Mouse (Mus musculus): Measurements from ENCODE around the gene Prok1.

Prok1 gene

GRCm38 (mm10) chr3:107239607-107240006 is at the start of gene Prok1:
Gene Prok1, minus strand, starts transcription at chr3:107239707.
- no peak for DNase-seq

- no peak for DNase-seq
Observed at GRCm38 (mm10) chr3:107287346-107287745, 47.8 kb upstream of the Prok1 start.

- DNase-seq: no peak
Observed at GRCm38 (mm10) chr3:107286123-107286522, 46.6 kb upstream of the Prok1 start.

- peak; percentile 92 for DNase-seq
Observed at GRCm38 (mm10) chr3:107278479-107279269, 39.2 kb upstream of the Prok1 start, which contains the start of gene Lamtor5. Gene Lamtor5, plus strand, starts transcription at chr3:107278858.

GRCm38 (mm10) chr3:107276626-107277025 is 37.1 kb upstream of the Prok1 start:
- DNase-seq: no peak

GRCm38 (mm10) chr3:107275996-107276395 is 36.5 kb upstream of the Prok1 start:
- peak; percentile 24 for DNase-seq

- no peak for DNase-seq
Observed at GRCm38 (mm10) chr3:107275351-107275750, 35.8 kb upstream of the Prok1 start.

GRCm38 (mm10) chr3:107273820-107274219 is 34.3 kb upstream of the Prok1 start:
- DNase-seq: peak; percentile 74

GRCm38 (mm10) chr3:107272433-107272832 is 32.9 kb upstream of the Prok1 start:
- no peak for DNase-seq

- no peak for DNase-seq
Observed at GRCm38 (mm10) chr3:107266814-107267345, 27.4 kb upstream of the Prok1 start.

- peak; percentile 34 for DNase-seq
Observed at GRCm38 (mm10) chr3:107261851-107262165, 22.3 kb upstream of the Prok1 start.

- DNase-seq: peak; percentile 43
Observed at GRCm38 (mm10) chr3:107260956-107261850, 21.7 kb upstream of the Prok1 start.

GRCm38 (mm10) chr3:107257924-107258323 is 18.4 kb upstream of the Prok1 start:
- DNase-seq: no peak

- DNase-seq: no peak
Observed at GRCm38 (mm10) chr3:107256724-107257123, 17.2 kb upstream of the Prok1 start.

GRCm38 (mm10) chr3:107255992-107256391 is 16.5 kb upstream of the Prok1 start:
- no peak for DNase-seq

- no peak for DNase-seq
Observed at GRCm38 (mm10) chr3:107253925-107254324, 14.4 kb upstream of the Prok1 start.

- peak; percentile 21 for DNase-seq
Observed at GRCm38 (mm10) chr3:107252035-107252434, 12.5 kb upstream of the Prok1 start.

- no peak for DNase-seq
Observed at GRCm38 (mm10) chr3:107250320-107250719, 10.8 kb upstream of the Prok1 start.

GRCm38 (mm10) chr3:107249042-107249441 is 9.5 kb upstream of the Prok1 start:
- no peak for DNase-seq

- DNase-seq: no peak
Observed at GRCm38 (mm10) chr3:107246876-107247275, 7.4 kb upstream of the Prok1 start.

GRCm38 (mm10) chr3:107241389-107242094 is 2.0 kb upstream of the Prok1 start:
- no peak for DNase-seq

GRCm38 (mm10) chr3:107238471-107238980 is 981 bp downstream of the Prok1 start:
- DNase-seq: no peak

- DNase-seq: no peak
Observed at GRCm38 (mm10) chr3:107238051-107238450, 1.5 kb downstream of the Prok1 start.
